Mouse (Mus musculus): ENCODE results near the gene Gpatch3. TPM values are rescaled to one million over a fixed set of nuclear protein-coding genes. Genes with fewer than 3 reads are reported as not detected.

The Gpatch3 gene
- polyA plus RNA-seq, 1 experiment: 5.0 TPM

- WGBS: 90% methylated on average over 10 of the region's 10 CpGs
- no peak for DNase-seq (ENCODE audit: low read depth, low spot score)
Observed at GRCm38 (mm10) chr4:133615416-133615815, 40.9 kb downstream of the Gpatch3 start.

GRCm38 (mm10) chr4:133617936-133618335 lies 43.4 kb downstream of the Gpatch3 start:
- no peak for DNase-seq (ENCODE audit: low read depth, low spot score)
- 94% methylated on average over 11 of the region's 11 CpGs for WGBS

GRCm38 (mm10) chr4:133619473-133620136 lies 45.1 kb downstream of the Gpatch3 start:
- no peak for DNase-seq (ENCODE audit: low read depth, low spot score)

GRCm38 (mm10) chr4:133620668-133621067 lies 46.1 kb downstream of the Gpatch3 start:
- WGBS: 85% methylated on average over 8 of the region's 8 CpGs
- no peak for DNase-seq (ENCODE audit: low read depth, low spot score)

More at GRCm38 (mm10) chr4:133619473-133620136, 45.1 kb downstream of the Gpatch3 start:
- 49% methylated on average over 4 of the region's 4 CpGs for WGBS

- no peak for DNase-seq (ENCODE audit: low read depth, low spot score)
- 81% methylated on average over 11 of the region's 11 CpGs for WGBS
Observed at GRCm38 (mm10) chr4:133622161-133622695, 47.7 kb downstream of the Gpatch3 start.

GRCm38 (mm10) chr4:133624830-133625229 lies 50.3 kb downstream of the Gpatch3 start:
- DNase-seq (ENCODE audit: low read depth, low spot score): no peak
- WGBS: 89% methylated on average over 7 of the region's 7 CpGs

- WGBS: 34% methylated on average over 11 of the region's 11 CpGs
- no peak for DNase-seq (ENCODE audit: low read depth, low spot score)
Observed at GRCm38 (mm10) chr4:133625621-133626071, 51.1 kb downstream of the Gpatch3 start.

- 72% methylated on average over 5 of the region's 5 CpGs for WGBS
- DNase-seq (ENCODE audit: low read depth, low spot score): no peak
Observed at GRCm38 (mm10) chr4:133626221-133626620, 51.7 kb downstream of the Gpatch3 start.

- WGBS: 88% methylated on average over 9 of the region's 9 CpGs
Observed at GRCm38 (mm10) chr4:133626621-133627020, 52.1 kb downstream of the Gpatch3 start.

GRCm38 (mm10) chr4:133627039-133627438 lies 52.5 kb downstream of the Gpatch3 start:
- DNase-seq (ENCODE audit: low read depth, low spot score): no peak
- 93% methylated on average over 14 of the region's 14 CpGs for WGBS

More at GRCm38 (mm10) chr4:133626621-133627020, 52.1 kb downstream of the Gpatch3 start:
- DNase-seq (ENCODE audit: low read depth, low spot score): no peak

- no peak for DNase-seq (ENCODE audit: low read depth, low spot score)
- 78% methylated on average over 2 of the region's 2 CpGs for WGBS
Observed at GRCm38 (mm10) chr4:133628517-133628916, 54.0 kb downstream of the Gpatch3 start.

- no peak for DNase-seq (ENCODE audit: low read depth, low spot score)
- WGBS: 84% methylated on average over 7 of the region's 7 CpGs
Observed at GRCm38 (mm10) chr4:133629191-133629590, 54.6 kb downstream of the Gpatch3 start.

GRCm38 (mm10) chr4:133630326-133630920 lies 55.9 kb downstream of the Gpatch3 start:
- WGBS: 94% methylated on average over 8 of the region's 8 CpGs
- no peak for DNase-seq (ENCODE audit: low read depth, low spot score)

- whole genome bisulfite sequencing: 32% methylated on average over 14 of the region's 14 CpGs
- no peak for DNase-seq (ENCODE audit: low read depth, low spot score)
Observed at GRCm38 (mm10) chr4:133631071-133631768, 56.7 kb downstream of the Gpatch3 start.

GRCm38 (mm10) chr4:133631769-133632411 lies 57.3 kb downstream of the Gpatch3 start:
- WGBS: 21% methylated on average over 9 of the region's 9 CpGs
- DNase-seq (ENCODE audit: low read depth, low spot score): no peak

GRCm38 (mm10) chr4:133632483-133633327 lies 58.2 kb downstream of the Gpatch3 start:
- WGBS: 3% methylated on average over 67 of the region's 69 CpGs
- DNase-seq (ENCODE audit: low read depth, low spot score): no peak

GRCm38 (mm10) chr4:133633332-133634042 lies 58.9 kb downstream of the Gpatch3 start:
- WGBS: 8% methylated on average over 42 of the region's 47 CpGs
- DNase-seq (ENCODE audit: low read depth, low spot score): no peak
